In the genomic region with DNA sequence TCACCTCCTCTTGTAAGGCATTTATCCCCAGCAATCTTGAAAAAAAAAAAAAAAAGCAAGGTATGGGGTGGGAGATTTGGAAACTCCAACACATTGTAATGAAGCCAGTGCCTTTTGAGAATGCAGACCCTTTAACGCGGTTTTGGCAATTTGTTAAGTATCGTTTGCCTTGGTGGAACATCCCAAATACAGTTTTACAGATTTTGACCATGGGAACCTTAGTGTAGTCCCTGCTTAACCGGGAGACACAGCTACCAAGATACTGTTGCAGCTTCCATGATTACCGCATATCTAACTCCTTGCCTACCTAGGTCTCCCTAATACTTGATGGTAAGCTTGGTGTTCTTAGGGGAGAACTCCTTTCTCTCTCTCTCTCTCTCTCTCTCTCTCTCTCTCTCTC, we compare ENCODE assay signal across 9 mouse cellular contexts. TPM values are rescaled to one million over a fixed set of nuclear protein-coding genes. Genes with fewer than 3 reads are reported as not detected.
DNase-seq lines count a peak whose midpoint lies in the region; ATAC-seq and TF ChIP-seq lines count a peak whose summit lies in the region.
"Had no signal": no experiment of that assay in that cellular context is flagged by ENCODE, and none has a peak within 500 bp of the region (broad histone marks: within the 10 kb centered on the region; RNA-seq: fewer than 3 reads in every experiment).

No protein-coding gene starts in this region.

- DNase-seq in heart, adult 18-20 months: no peak
- no peak for DNase-seq in G1E (ENCODE audit: low spot score)
- DNase-seq in liver, postnatal 0 days: no peak
- no peak for DNase-seq in frontal cortex, postnatal 36 days (ENCODE audit: low spot score in 2 of 2)
- no peak for DNase-seq in gastrocnemius, postnatal 10 days
- no peak for DNase-seq in adrenal gland, postnatal 14 days

- peak overlapping the region; percentile 99 for H3K4me3 ChIP-seq in heart, embryonic 13.5 days
- peak overlapping the region; percentile 83 for H3K4me3 ChIP-seq in G1E (ENCODE audit: low read depth, low read length)
- peak overlapping the region; percentile 86 for H3K4me3 ChIP-seq in heart, embryonic 16.5 days (ENCODE audit: low read length)
- H3K4me3 ChIP-seq in liver, postnatal 0 days (ENCODE audit: low read depth, low read length): peak overlapping the region; percentile 91

- peaks cover 15% of the 10 kb centered on the region for H3K4me1 ChIP-seq in heart, embryonic 13.5 days
- peaks cover 54% of the 10 kb centered on the region for H3K4me1 ChIP-seq in G1E (ENCODE audit: insufficient read depth, low read depth, low read length)
- H3K4me1 ChIP-seq in heart, embryonic 16.5 days (ENCODE audit: control insufficient read depth, insufficient read depth, low read length): peaks cover 9% of the 10 kb centered on the region
- H3K4me1 ChIP-seq in liver, postnatal 0 days (ENCODE audit: insufficient read depth): peaks cover 25% of the 10 kb centered on the region

- TF ChIP-seq EP300 in liver, postnatal 0 days (IDR thresholded peaks at IDR 0.05; ENCODE audit: low read depth): no peak

- H3K36me3 ChIP-seq in heart, embryonic 13.5 days: peaks cover 29% of the 10 kb centered on the region
- H3K36me3 ChIP-seq in G1E (replicated peaks): peaks cover 32% of the 10 kb centered on the region
- peaks cover 12% of the 10 kb centered on the region for H3K36me3 ChIP-seq in heart, embryonic 16.5 days (ENCODE audit: control insufficient read depth, insufficient read depth)
- peaks cover 18% of the 10 kb centered on the region for H3K36me3 ChIP-seq in liver, postnatal 0 days (replicated peaks; ENCODE audit: insufficient read depth, low read length)

- H3K9ac ChIP-seq in heart, embryonic 13.5 days: peak overlapping the region; percentile 96
- H3K9ac ChIP-seq in heart, embryonic 16.5 days (ENCODE audit: low read length): peak overlapping the region; percentile 92
- H3K9ac ChIP-seq in liver, postnatal 0 days (replicated peaks): peak overlapping the region; percentile 96

- peaks cover 6% of the 10 kb centered on the region for H3K27me3 ChIP-seq in heart, embryonic 13.5 days (replicated peaks)
- H3K27me3 ChIP-seq in G1E (ENCODE audit: insufficient read depth, low read length): no peaks in the 10 kb centered on the region
- H3K27me3 ChIP-seq in heart, embryonic 16.5 days (ENCODE audit: control insufficient read depth, insufficient read depth, low read length): no peaks in the 10 kb centered on the region
- H3K27me3 ChIP-seq in liver, postnatal 0 days (ENCODE audit: insufficient read depth, low read length): no peaks in the 10 kb centered on the region
- H3K27me3 ChIP-seq: Patski had no signal

- H3K4me2 ChIP-seq in heart, embryonic 13.5 days: peak overlapping the region; percentile 91
- H3K4me2 ChIP-seq in heart, embryonic 16.5 days (ENCODE audit: low read depth, low read length): peak overlapping the region; percentile 81
- H3K4me2 ChIP-seq in liver, postnatal 0 days (ENCODE audit: low read depth, low read length): peak overlapping the region; percentile 85

- no peaks in the 10 kb centered on the region for H3K9me3 ChIP-seq in heart, embryonic 13.5 days
- no peaks in the 10 kb centered on the region for H3K9me3 ChIP-seq in G1E (replicated peaks)
- no peaks in the 10 kb centered on the region for H3K9me3 ChIP-seq in heart, embryonic 16.5 days (replicated peaks; ENCODE audit: control insufficient read depth, low read length)
- H3K9me3 ChIP-seq in liver, postnatal 0 days (ENCODE audit: low read length): no peaks in the 10 kb centered on the region

- TF ChIP-seq CTCF in G1E (IDR thresholded peaks at IDR 0.05; ENCODE audit: low read depth, low read length): no peak
- no peak for TF ChIP-seq CTCF in liver, postnatal 0 days (IDR thresholded peaks at IDR 0.05; ENCODE audit: low read depth)

- ATAC-seq in heart, embryonic 13.5 days (ENCODE audit: extremely low read depth, insufficient number of reproducible peaks, low FRiP score, low TSS enrichment): no peak
- no peak for ATAC-seq in G1E (ENCODE audit: extremely low read depth, insufficient number of reproducible peaks, low FRiP score, poor library complexity, severe bottlenecking)
- no peak for ATAC-seq in heart, embryonic 16.5 days (replicated peaks; ENCODE audit: extremely low read depth, insufficient read depth, low FRiP score)
- no peak for ATAC-seq in liver, postnatal 0 days

- 15% methylated on average over 5 of the region's 5 CpGs for WGBS in heart, embryonic 13.5 days
- 18% methylated on average over 5 of the region's 5 CpGs for WGBS in heart, embryonic 16.5 days
- 21% methylated on average over 5 of the region's 5 CpGs for WGBS in liver, postnatal 0 days (ENCODE audit: insufficient replicate concordance)

- peak overlapping the region; percentile 83 for H3K27ac ChIP-seq in heart, embryonic 13.5 days (replicated peaks)
- H3K27ac ChIP-seq in heart, embryonic 16.5 days (ENCODE audit: low read length): no peak overlapping the region
- H3K27ac ChIP-seq in liver, postnatal 0 days (ENCODE audit: low read depth): no peak overlapping the region; the same call in 1 of the 2 replicates

RNA-seq across cellular contexts. Expression of a gene that starts 0.7 kb away (rescaled TPM):
- polyA plus RNA-seq in heart, embryonic 13.5 days (2015; fragmentation: Nextera tagmentation; extraction: Ambion mirVana): 15.9 and 19.9 TPM in 2 replicates
- 10 to 100 TPM; 22.5 to 22.8 TPM for total RNA-seq in heart, adult 18-20 months (2021)
- total RNA-seq in G1E (2014; fragmentation: Nextera tagmentation) (26.2 and 42.8 TPM in 2 replicates), G1E (2017) (36.9 and 39.0 TPM in 2 replicates)
- polyA plus RNA-seq in G1E (2012): 4.8 and 5.1 TPM in 2 replicates
- polyA plus RNA-seq in heart, embryonic 16.5 days (2015; fragmentation: Nextera tagmentation; extraction: Ambion mirVana): 20.6 and 21.1 TPM in 2 replicates
- polyA plus RNA-seq in liver, postnatal 0 days (2015; fragmentation: Nextera tagmentation; extraction: Ambion mirVana): 12.3 and 13.2 TPM in 2 replicates
- total RNA-seq in gastrocnemius, postnatal 10 days (2021): 10 to 100 TPM; 10.1 to 10.7 TPM
- total RNA-seq in adrenal gland, postnatal 14 days (2021): 18.6 and 19.5 TPM in 2 replicates

RNA-seq across cellular contexts. Expression of a gene that starts 38.4 kb away (rescaled TPM):
- 28.5 and 29.2 TPM in 2 replicates for polyA plus RNA-seq in heart, embryonic 13.5 days (2015; fragmentation: Nextera tagmentation; extraction: Ambion mirVana)
- 1 to 10 TPM; 8.0 to 9.7 TPM for total RNA-seq in heart, adult 18-20 months (2021)
- 24.7 and 27.9 TPM in 2 replicates for total RNA-seq in G1E (2014; fragmentation: Nextera tagmentation)
- 32.2 and 33.5 TPM in 2 replicates for total RNA-seq in G1E (2017)
- 9.2 and 12.8 TPM in 2 replicates for polyA plus RNA-seq in G1E (2012)
- polyA plus RNA-seq in heart, embryonic 16.5 days (2015; fragmentation: Nextera tagmentation; extraction: Ambion mirVana): 29.6 and 29.9 TPM in 2 replicates
- 12.4 and 13.2 TPM in 2 replicates for polyA plus RNA-seq in liver, postnatal 0 days (2015; fragmentation: Nextera tagmentation; extraction: Ambion mirVana)
- 1 to 10 TPM; 7.2 to 9.4 TPM for total RNA-seq in gastrocnemius, postnatal 10 days (2021)
- total RNA-seq in adrenal gland, postnatal 14 days (2021): 26.4 and 29.9 TPM in 2 replicates

RNA-seq across cellular contexts. Expression of a gene that starts 40.9 kb away (rescaled TPM):
- 133 and 134 TPM in 2 replicates for polyA plus RNA-seq in heart, embryonic 13.5 days (2015; fragmentation: Nextera tagmentation; extraction: Ambion mirVana)
- total RNA-seq in heart, adult 18-20 months (2021): 100 to 1,000 TPM; 126 to 129 TPM
- total RNA-seq in G1E (2014; fragmentation: Nextera tagmentation): 154 and 168 TPM in 2 replicates
- 82.0 and 88.8 TPM in 2 replicates for total RNA-seq in G1E (2017)
- 97.2 and 129 TPM in 2 replicates for polyA plus RNA-seq in G1E (2012)
- 138 and 148 TPM in 2 replicates for polyA plus RNA-seq in heart, embryonic 16.5 days (2015; fragmentation: Nextera tagmentation; extraction: Ambion mirVana)
- 93.5 and 98.9 TPM in 2 replicates for polyA plus RNA-seq in liver, postnatal 0 days (2015; fragmentation: Nextera tagmentation; extraction: Ambion mirVana)
- 100 to 1,000 TPM; 108 to 117 TPM for total RNA-seq in gastrocnemius, postnatal 10 days (2021)
- 119 and 126 TPM in 2 replicates for total RNA-seq in adrenal gland, postnatal 14 days (2021)

RNA-seq across cellular contexts. Expression of a gene that starts 50.7 kb away (rescaled TPM):
- polyA plus RNA-seq in heart, embryonic 13.5 days (2015; fragmentation: Nextera tagmentation; extraction: Ambion mirVana): 37.8 and 44.7 TPM in 2 replicates
- 10 to 100 TPM; 27.4 to 28.0 TPM for total RNA-seq in heart, adult 18-20 months (2021)
- total RNA-seq in G1E (2014; fragmentation: Nextera tagmentation) (115 and 119 TPM in 2 replicates), G1E (2017) (41.6 and 42.1 TPM in 2 replicates)
- polyA plus RNA-seq in G1E (2012): 48.1 and 59.5 TPM in 2 replicates
- polyA plus RNA-seq in heart, embryonic 16.5 days (2015; fragmentation: Nextera tagmentation; extraction: Ambion mirVana): 42.2 and 49.0 TPM in 2 replicates
- 7.7 and 8.2 TPM in 2 replicates for polyA plus RNA-seq in liver, postnatal 0 days (2015; fragmentation: Nextera tagmentation; extraction: Ambion mirVana)
- total RNA-seq in gastrocnemius, postnatal 10 days (2021): 100 to 1,000 TPM; 108 to 116 TPM
- total RNA-seq in adrenal gland, postnatal 14 days (2021): 27.4 and 28.0 TPM in 2 replicates
